Mouse (Mus musculus): ENCODE results near the gene Uqcr11.

The Uqcr11 gene

GRCm38 (mm10) chr10:80418311-80418710, 11.7 kb upstream of the Uqcr11 start:
- CTCF ChIA-PET = interaction anchor here in 3 of 4 experiments (1.0 to 3.5 kb wide), 5 partner anchors 15 to 139 kb away, joined by 3 to 19 read pairs (median 4); no protein-coding TSS in a partner anchor
- POLR2A ChIA-PET = interaction anchor here (0.8 to 2.9 kb wide), 14 partner anchors 11 to 258 kb away, joined by 3 to 19 read pairs (median 4); partner anchors contain the start of genes Mbd3 (in 3 of the 4), Atp8b3 (in 1 of the 4) and Csnk1g2 (in 1 of the 4)

- ChIA-PET CTCF (interaction anchor here in 3 of 4 experiments (0.9 to 3.5 kb wide), 7 partner anchors 15 to 143 kb away, joined by 3 to 19 read pairs (median 4); partner anchors contain the start of gene Rexo1 (in 1 of the 3)), POLR2A (interaction anchor here (0.5 to 2.9 kb wide), 21 partner anchors 10 to 411 kb away, joined by 3 to 19 read pairs (median 3); partner anchors contain the start of genes Mbd3 (in 3 of the 4), Atp8b3 (in 1 of the 4), Csnk1g2 (in 1 of the 4) and Rps15 (in 1 of the 4))
These were observed 11.2 kb upstream of the Uqcr11 start for GRCm38 (mm10) chr10:80417841-80418240.

GRCm38 (mm10) chr10:80417371-80417770, 10.7 kb upstream of the Uqcr11 start:
- ChIA-PET POLR2A (interaction anchor here (0.5 to 2.9 kb wide), 20 partner anchors 9 to 412 kb away, joined by 3 to 19 read pairs (median 3); partner anchors contain the start of genes Mbd3 (in 2 of the 4), Atp8b3 (in 1 of the 4), Csnk1g2 (in 1 of the 4) and Rps15 (in 1 of the 4)), CTCF (interaction anchor here in 3 of 4 experiments (0.9 to 3.5 kb wide), 8 partner anchors 13 to 144 kb away, joined by 3 to 19 read pairs (median 4); partner anchors contain the start of gene Rexo1 (in 1 of the 3))

- ChIA-PET POLR2A (interaction anchor here in 2 of 4 experiments (1.2 to 1.3 kb wide), 2 partner anchors 16 kb away, joined by 3 to 4 read pairs; partner anchors contain the start of gene Mbd3 (in 2 of the 2)), CTCF (interaction anchor here in 1 of 4 experiments (1.2 kb wide), 1 partner anchor 103 kb away, joined by 3 read pairs; no protein-coding TSS in a partner anchor)
These were observed 8.9 kb upstream of the Uqcr11 start for GRCm38 (mm10) chr10:80415566-80415965.

GRCm38 (mm10) chr10:80412656-80413541, 6.3 kb upstream of the Uqcr11 start:
- CTCF ChIA-PET = interaction anchor here (0.5 to 3.1 kb wide), 6 partner anchors 9 to 149 kb away, joined by 3 to 10 read pairs (median 3); no protein-coding TSS in a partner anchor
- POLR2A ChIA-PET = interaction anchor here in 2 of 4 experiments (1.3 to 2.7 kb wide), 5 partner anchors 9 to 13 kb away, joined by 3 to 10 read pairs (median 9); partner anchors contain the start of gene Mbd3 (in 1 of the 2)

GRCm38 (mm10) chr10:80407924-80408323, 1.3 kb upstream of the Uqcr11 start:
- ChIA-PET POLR2A (interaction anchor here in 2 of 4 experiments (0.7 to 6.2 kb wide), 10 partner anchors 8 to 240 kb away, joined by 3 to 33 read pairs (median 5); partner anchors contain the start of gene Mbd3 (in 2 of the 2)), CTCF (interaction anchor here in 1 of 4 experiments (0.5 kb wide), 1 partner anchor 197 kb away, joined by 3 read pairs; no protein-coding TSS in a partner anchor)

- ChIA-PET CTCF (interaction anchor here in 3 of 4 experiments (0.6 to 3.6 kb wide), 7 partner anchors 20 to 172 kb away, joined by 3 to 22 read pairs (median 6); partner anchors contain the start of gene Gamt (in 1 of the 3)), POLR2A (interaction anchor here in 2 of 4 experiments (0.6 to 6.2 kb wide), 17 partner anchors 8 to 302 kb away, joined by 3 to 33 read pairs (median 3); partner anchors contain the start of genes Abhd17a (in 1 of the 2), Atp8b3 (in 1 of the 2) and Rps15 (in 1 of the 2))
These were observed 1.0 kb downstream of the Uqcr11 start for GRCm38 (mm10) chr10:80405481-80406173.

GRCm38 (mm10) chr10:80403044-80403692, 3.5 kb downstream of the Uqcr11 start:
- ChIA-PET POLR2A (interaction anchor here in 3 of 4 experiments (0.5 to 3.8 kb wide), 38 partner anchors 9 to 702 kb away, joined by 3 to 23 read pairs (median 4); partner anchors contain the start of genes Abhd17a (in 1 of the 3), Arid3a (in 1 of the 3), Atp8b3 (in 1 of the 3) and Gadd45b (in 1 of the 3)), CTCF (interaction anchor here (0.5 to 5.6 kb wide), 74 partner anchors 9 to 549 kb away, joined by 3 to 67 read pairs (median 4); partner anchors contain the start of genes Pcsk4 (in 3 of the 4), Reep6 (in 2 of the 4), Rexo1 (in 2 of the 4) and Abhd17a (in 1 of the 4))

GRCm38 (mm10) chr10:80400704-80401161, 5.9 kb downstream of the Uqcr11 start:
- ChIA-PET POLR2A (interaction anchor here (0.6 to 7.2 kb wide), 41 partner anchors 9 to 547 kb away, joined by 3 to 87 read pairs (median 5); partner anchors contain the start of genes Csnk1g2 (in 3 of the 4), Mex3d (in 2 of the 4), Abhd17a (in 1 of the 4) and Mknk2 (in 1 of the 4)), CTCF (interaction anchor here (0.5 to 5.6 kb wide), 15 partner anchors 8 to 169 kb away, joined by 3 to 67 read pairs (median 3); no protein-coding TSS in a partner anchor)

GRCm38 (mm10) chr10:80399973-80400703, 6.5 kb downstream of the Uqcr11 start:
- POLR2A ChIA-PET = interaction anchor here (0.6 to 7.2 kb wide), 107 partner anchors 8 to 546 kb away, joined by 3 to 87 read pairs (median 4); partner anchors contain the start of genes Apc2 (in 3 of the 4), Atp8b3 (in 3 of the 4), Csnk1g2 (in 3 of the 4) and Pcsk4 (in 3 of the 4)
- CTCF ChIA-PET = interaction anchor here in 3 of 4 experiments (0.7 to 5.6 kb wide), 23 partner anchors 9 to 528 kb away, joined by 3 to 67 read pairs (median 4); partner anchors contain the start of gene Atp8b3 (in 1 of the 3)

- ChIA-PET CTCF (interaction anchor here in 3 of 4 experiments (0.5 to 5.6 kb wide), 30 partner anchors 17 to 1018 kb away, joined by 3 to 67 read pairs (median 3); partner anchors contain the start of genes Atp8b3 (in 1 of the 3) and Mum1 (in 1 of the 3)), POLR2A (interaction anchor here (0.5 to 7.2 kb wide), 119 partner anchors 8 to 777 kb away, joined by 3 to 87 read pairs (median 4); partner anchors contain the start of genes Apc2 (in 3 of the 4), Atp8b3 (in 3 of the 4), Csnk1g2 (in 3 of the 4) and Pcsk4 (in 3 of the 4))
These were observed 7.2 kb downstream of the Uqcr11 start, which contains the start of gene Mbd3 for GRCm38 (mm10) chr10:80399191-80399972. Gene Mbd3, minus strand, starts transcription at chr10:80399550.

- CTCF ChIA-PET = interaction anchor here in 2 of 4 experiments (0.5 to 5.6 kb wide), 24 partner anchors 16 to 1018 kb away, joined by 3 to 67 read pairs (median 3); partner anchors contain the start of genes Atp8b3 (in 1 of the 2) and Mum1 (in 1 of the 2)
- POLR2A ChIA-PET = interaction anchor here (0.6 to 7.2 kb wide), 100 partner anchors 8 to 778 kb away, joined by 3 to 87 read pairs (median 4); partner anchors contain the start of genes Atp8b3 (in 3 of the 4), Apc2 (in 2 of the 4), Csnk1g2 (in 2 of the 4) and Dazap1 (in 2 of the 4)
These were observed 7.9 kb downstream of the Uqcr11 start for GRCm38 (mm10) chr10:80398719-80399190.

- CTCF ChIA-PET = interaction anchor here in 2 of 4 experiments (0.7 to 5.6 kb wide), 4 partner anchors 15 to 111 kb away, joined by 3 to 67 read pairs (median 8); no protein-coding TSS in a partner anchor
These were observed 8.5 kb downstream of the Uqcr11 start for GRCm38 (mm10) chr10:80398174-80398535.

More at GRCm38 (mm10) chr10:80398174-80398535, 8.5 kb downstream of the Uqcr11 start:
- POLR2A ChIA-PET = interaction anchor here in 3 of 4 experiments (0.5 to 7.2 kb wide), 28 partner anchors 8 to 954 kb away, joined by 3 to 87 read pairs (median 7); partner anchors contain the start of genes Mex3d (in 2 of the 3), Rps15 (in 2 of the 3), Uqcr11 (in 2 of the 3) and Abhd17a (in 1 of the 3)
